Mouse (Mus musculus) thymus, postnatal 0 days (tissue): Measurements from ENCODE around the gene Aip. TPM values are rescaled to one million over a fixed set of nuclear protein-coding genes. Genes with fewer than 3 reads are reported as not detected.

Experiments
- DNase-seq: peaks from one replicate; pipeline ENCODE4 v3.0.0-alpha.2; 2015; ENCODE audit warnings: low spot score
- polyA plus RNA-seq: library from polyadenylated mRNA; unstranded; fragments of >200 nt; fragmentation: Nextera tagmentation; extraction: Ambion mirVana; gene quantifications from 2 replicates; pipeline ENCODE4 v1.2.1, GENCODE M21; 2015

Aip gene
- polyA plus RNA-seq, 1 experiment from 2014 or later: 114 TPM

- peak; percentile 66 for DNase-seq
Observed at GRCm38 (mm10) chr19:4113806-4114230, 11.8 kb downstream of the Aip start.

GRCm38 (mm10) chr19:4113186-4113805, 12.4 kb downstream of the Aip start:
- no peak for DNase-seq

GRCm38 (mm10) chr19:4112063-4112960, 13.3 kb downstream of the Aip start:
- no peak for DNase-seq

- no peak for DNase-seq
Observed at GRCm38 (mm10) chr19:4108535-4108934, 17.1 kb downstream of the Aip start.

- no peak for DNase-seq
Observed at GRCm38 (mm10) chr19:4106654-4107053, 19.0 kb downstream of the Aip start.

GRCm38 (mm10) chr19:4104675-4105194, 20.9 kb downstream of the Aip start:
- no peak for DNase-seq

GRCm38 (mm10) chr19:4103792-4104191, 21.9 kb downstream of the Aip start:
- DNase-seq: peak; percentile 85

GRCm38 (mm10) chr19:4103294-4103693, 22.4 kb downstream of the Aip start:
- DNase-seq: no peak

GRCm38 (mm10) chr19:4102626-4103025, 23.0 kb downstream of the Aip start:
- no peak for DNase-seq

GRCm38 (mm10) chr19:4102049-4102448, 23.6 kb downstream of the Aip start:
- no peak for DNase-seq

GRCm38 (mm10) chr19:4101466-4101865, 24.2 kb downstream of the Aip start:
- no peak for DNase-seq

- DNase-seq: peak; percentile 77
Observed at GRCm38 (mm10) chr19:4100718-4101261, 24.9 kb downstream of the Aip start.

- DNase-seq: peak; percentile 62
Observed at GRCm38 (mm10) chr19:4099837-4100717, 25.6 kb downstream of the Aip start, which contains the start of gene Pitpnm1. Pitpnm1 (plus strand) TSS chr19:4099998.

- peak; percentile 93 for DNase-seq
Observed at GRCm38 (mm10) chr19:4099056-4099455, 26.6 kb downstream of the Aip start.

- no peak for DNase-seq
Observed at GRCm38 (mm10) chr19:4098426-4098825, 27.2 kb downstream of the Aip start.

- DNase-seq: no peak
Observed at GRCm38 (mm10) chr19:4097441-4097825, 28.2 kb downstream of the Aip start.

- peak; percentile 98 for DNase-seq
Observed at GRCm38 (mm10) chr19:4096642-4097440, 28.8 kb downstream of the Aip start, which contains the start of gene Cdk2ap2. Cdk2ap2 (plus strand) TSS chr19:4097182.

- DNase-seq: no peak
Observed at GRCm38 (mm10) chr19:4095802-4096201, 29.9 kb downstream of the Aip start.

GRCm38 (mm10) chr19:4094774-4095303, 30.8 kb downstream of the Aip start:
- no peak for DNase-seq

GRCm38 (mm10) chr19:4094348-4094747, 31.3 kb downstream of the Aip start:
- no peak for DNase-seq
